Mouse (Mus musculus) left cerebral cortex, adult 6 months (tissue): ENCODE data around the gene Pds5a. TPM values are rescaled to one million over a fixed set of nuclear protein-coding genes. Genes with fewer than 3 reads are reported as not detected.

Experiments
- long read RNA-seq, 2 experiments: library from polyadenylated mRNA; unstranded; transcript quantifications; one replicate each; pipeline ENCODE4 v2.0.0; 2019 to 2020
- polyA plus RNA-seq: library from polyadenylated mRNA; unstranded; fragments of <200 nt; fragmentation: Nextera tagmentation; gene quantifications from 2 replicates; pipeline ENCODE4 v1.2.3, GENCODE M21; 2021

The Pds5a gene
- polyA plus RNA-seq, result 6.0 and 18.4 TPM in 2 replicates
- long read RNA-seq, experiment 1, full-length matches to known transcripts, result 6 of 20 reads
- long read RNA-seq, experiment 1, partial matches to known transcripts, result 4 of 20 reads
- long read RNA-seq, experiment 1, other reads (novel, unspliced or antisense), result 10 of 20 reads
- long read RNA-seq, experiment 2, full-length matches to known transcripts, result 1 of 11 reads
- long read RNA-seq, experiment 2, partial matches to known transcripts, result 4 of 11 reads
- long read RNA-seq, experiment 2, other reads (novel, unspliced or antisense), result 6 of 11 reads

DNA sequence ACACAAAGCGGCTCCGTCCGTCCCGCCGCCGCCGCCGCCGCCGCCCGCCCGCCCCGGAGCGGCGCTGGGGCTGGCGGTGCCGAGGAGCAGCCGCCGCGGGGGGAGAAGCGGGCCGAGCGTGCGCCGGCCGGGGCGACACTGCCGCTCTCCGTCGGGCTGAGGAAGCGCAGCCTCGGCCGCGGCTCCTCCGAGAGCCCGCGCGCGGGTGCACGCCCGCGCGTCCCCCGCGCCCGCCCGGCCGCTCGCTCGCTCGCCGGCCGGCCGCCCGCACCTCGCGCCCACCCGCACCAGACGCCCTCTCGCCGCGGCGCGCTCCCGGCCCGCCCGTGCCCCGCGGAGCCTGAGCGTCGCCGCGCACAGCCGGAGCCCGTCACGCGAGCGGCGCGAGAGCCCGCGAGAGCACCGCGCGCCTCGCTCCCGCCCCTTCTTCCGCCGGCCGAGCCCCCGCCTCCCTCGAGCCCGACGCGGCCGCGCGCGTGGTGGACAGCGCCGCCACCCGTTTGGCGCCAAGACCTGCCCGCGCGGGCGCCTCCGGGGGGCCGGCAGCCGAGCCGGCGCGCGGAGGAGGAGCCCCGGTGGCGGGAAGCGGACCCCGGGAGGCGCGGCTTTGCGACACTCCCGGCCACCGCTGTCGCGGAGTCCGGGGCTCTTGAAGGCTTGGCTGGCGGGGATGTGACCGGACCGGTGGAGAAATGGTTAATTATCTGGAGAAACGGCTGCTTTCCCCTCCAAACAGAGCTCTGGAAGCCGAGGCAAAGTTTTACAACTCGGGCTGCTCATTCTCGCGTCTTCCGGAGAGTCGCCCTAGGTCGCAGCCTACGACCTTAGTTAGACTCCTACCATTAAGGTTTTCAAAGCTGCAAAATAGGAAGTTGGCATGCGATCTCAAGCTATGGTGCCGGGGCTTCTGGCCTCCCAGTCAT is at the start of gene Pds5a:
Gene Pds5a, minus strand, starts transcription at position 438 of the 923 bp plus-strand sequence.

Other genes starting within 250 kb of the Pds5a start
- 2.7 TPM in 1 of 2 replicates, not detected in the other for gene Gm43552, start 205.4 kb downstream of the Pds5a start, polyA plus RNA-seq
- 214 and 251 TPM in 2 replicates for gene Smim14, start 161.1 kb downstream of the Pds5a start, polyA plus RNA-seq
- gene Ube2k, start 161.0 kb downstream of the Pds5a start, polyA plus RNA-seq, result 73.2 and 74.7 TPM in 2 replicates
- 0.88 and 0.99 TPM in 2 replicates for gene N4bp2, start 65.2 kb upstream of the Pds5a start, polyA plus RNA-seq
- 1.1 and 1.4 TPM in 2 replicates for gene Rhoh, start 162.9 kb upstream of the Pds5a start, polyA plus RNA-seq
- gene Chrna9, start 236.6 kb upstream of the Pds5a start, polyA plus RNA-seq, result not detected in 2 replicates